9 mouse cellular contexts compared by ENCODE assay signal in genomic region chr3:52404636-52405035, GRCm38 (mm10).
A peak's percentile ranks its signal among the peaks of the same experiment; 100 is the strongest.
DNase-seq lines count a peak whose midpoint lies in the region; ATAC-seq and TF ChIP-seq lines count a peak whose summit lies in the region.
"Had no signal": no experiment of that assay in that cellular context is flagged by ENCODE, and none has a peak within 500 bp of the region (broad histone marks: within the 10 kb centered on the region; RNA-seq: fewer than 3 reads in every experiment).

No protein-coding gene starts in this region.

- no peaks in the 10 kb centered on the region for H3K36me3 ChIP-seq in embryonic facial prominence, embryonic 11.5 days (replicated peaks; ENCODE audit: control insufficient read depth, insufficient read depth, low read depth, low read length)
- no peaks in the 10 kb centered on the region for H3K36me3 ChIP-seq in lung, embryonic 14.5 days (ENCODE audit: insufficient read depth)
- no peaks in the 10 kb centered on the region for H3K36me3 ChIP-seq in forebrain, embryonic 11.5 days (ENCODE audit: control insufficient read depth, insufficient read depth, low read length)
- H3K36me3 ChIP-seq: forebrain, embryonic 15.5 days had no signal

- TF ChIP-seq CTCF in lung, embryonic 14.5 days (IDR thresholded peaks at IDR 0.05; ENCODE audit: low read depth) = no peak

- peaks cover 7% of the 10 kb centered on the region for H3K4me1 ChIP-seq in embryonic facial prominence, embryonic 11.5 days (ENCODE audit: control insufficient read depth, insufficient read depth, low read length)
- peaks cover 10% of the 10 kb centered on the region for H3K4me1 ChIP-seq in lung, embryonic 14.5 days (ENCODE audit: insufficient read depth)
- H3K4me1 ChIP-seq in forebrain, embryonic 11.5 days (replicated peaks; ENCODE audit: control insufficient read depth, insufficient read depth, low read length) = peaks cover 10% of the 10 kb centered on the region

- H3K9ac ChIP-seq in embryonic facial prominence, embryonic 11.5 days (replicated peaks; ENCODE audit: low read length) = no peak overlapping the region
- H3K9ac ChIP-seq in lung, embryonic 14.5 days = no peak overlapping the region; the same call in 1 of the 2 replicates
- H3K9ac ChIP-seq in forebrain, embryonic 11.5 days (ENCODE audit: low read length) = no peak overlapping the region
- H3K9ac ChIP-seq: forebrain, embryonic 15.5 days had no signal

- DNase-seq in adrenal gland, postnatal 10 days = peak; percentile 37
- no peak for DNase-seq in adrenal gland, adult 18-20 months (ENCODE audit: low spot score in 2 of 2)
- DNase-seq in embryonic facial prominence, embryonic 11.5 days (ENCODE audit: low spot score) = peak; percentile 42
- peak; percentile 46 for DNase-seq in kidney, adult 18-20 months
- DNase-seq in lung, embryonic 14.5 days = peak; percentile 73
- DNase-seq in right cerebral cortex, adult 2 months (ENCODE audit: low spot score in 2 of 2) = no peak
- DNase-seq in forebrain, embryonic 11.5 days (ENCODE audit: low spot score) = no peak
- no peak for DNase-seq in thymus, postnatal 10 days (ENCODE audit: low spot score in 2 of 2)

- H3K27me3 ChIP-seq in embryonic facial prominence, embryonic 11.5 days (ENCODE audit: control insufficient read depth, insufficient read depth, low read length) = no peaks in the 10 kb centered on the region; the same call in 1 of the 2 replicates
- no peaks in the 10 kb centered on the region for H3K27me3 ChIP-seq in lung, embryonic 14.5 days (ENCODE audit: insufficient read depth, low read length)
- no peaks in the 10 kb centered on the region for H3K27me3 ChIP-seq in forebrain, embryonic 11.5 days (ENCODE audit: control insufficient read depth, insufficient read depth, low read length)
- H3K27me3 ChIP-seq: forebrain, embryonic 15.5 days had no signal

- ATAC-seq in embryonic facial prominence, embryonic 11.5 days (replicated peaks; ENCODE audit: insufficient number of reproducible peaks, low FRiP score, low TSS enrichment, low read depth) = no peak
- ATAC-seq in lung, embryonic 14.5 days (ENCODE audit: insufficient read depth) = peak; percentile 47; the same call in 1 of the 2 replicates
- ATAC-seq in forebrain, embryonic 11.5 days (replicated peaks; ENCODE audit: low FRiP score) = no peak
- ATAC-seq: forebrain, embryonic 15.5 days had no signal

- H3K9me3 ChIP-seq in embryonic facial prominence, embryonic 11.5 days (replicated peaks; ENCODE audit: control insufficient read depth, low read length) = no peaks in the 10 kb centered on the region
- H3K9me3 ChIP-seq in lung, embryonic 14.5 days (ENCODE audit: low read depth, low read length) = no peaks in the 10 kb centered on the region
- H3K9me3 ChIP-seq in forebrain, embryonic 11.5 days (ENCODE audit: control insufficient read depth, low read length) = no peaks in the 10 kb centered on the region
- H3K9me3 ChIP-seq: forebrain, embryonic 15.5 days had no signal

- H3K4me2 ChIP-seq in embryonic facial prominence, embryonic 11.5 days (ENCODE audit: low read depth, low read length) = no peak overlapping the region
- H3K4me2 ChIP-seq in lung, embryonic 14.5 days = peak overlapping the region; percentile 19; the same call in 1 of the 2 replicates
- no peak overlapping the region for H3K4me2 ChIP-seq in forebrain, embryonic 11.5 days (ENCODE audit: low read depth, low read length, severe bottlenecking)
- H3K4me2 ChIP-seq: forebrain, embryonic 15.5 days had no signal

- H3K4me3 ChIP-seq in embryonic facial prominence, embryonic 11.5 days (ENCODE audit: low read depth, low read length) = no peak overlapping the region
- no peak overlapping the region for H3K4me3 ChIP-seq in lung, embryonic 14.5 days (ENCODE audit: low read depth, low read length)
- H3K4me3 ChIP-seq in forebrain, embryonic 11.5 days (ENCODE audit: low read depth, low read length) = no peak overlapping the region
- H3K4me3 ChIP-seq: forebrain, embryonic 15.5 days had no signal

- H3K27ac ChIP-seq in embryonic facial prominence, embryonic 11.5 days (replicated peaks; ENCODE audit: low read depth, low read length) = no peak overlapping the region
- H3K27ac ChIP-seq in lung, embryonic 14.5 days (ENCODE audit: low read depth) = peak overlapping the region; percentile 61; the same call in 1 of the 2 replicates
- no peak overlapping the region for H3K27ac ChIP-seq in forebrain, embryonic 11.5 days (ENCODE audit: low read depth, low read length)
- H3K27ac ChIP-seq: forebrain, embryonic 15.5 days had no signal

- 7% methylated on average over 4 of the region's 4 CpGs for WGBS in embryonic facial prominence, embryonic 11.5 days
- WGBS in lung, embryonic 14.5 days = 13% methylated on average over 4 of the region's 4 CpGs
- 46% methylated on average over 4 of the region's 4 CpGs for WGBS in forebrain, embryonic 11.5 days

Comparison
In these comparisons a context has a peak if more than half of its experiments do, and no peak if none do; other contexts are left out.
1. DNase-seq: peak in adrenal gland, postnatal 10 days (single experiment), embryonic facial prominence, embryonic 11.5 days (single experiment), kidney, adult 18-20 months (single experiment) and lung, embryonic 14.5 days (single experiment); none in adrenal gland, adult 18-20 months (0 of 2), right cerebral cortex, adult 2 months (0 of 2), forebrain, embryonic 11.5 days (single experiment) and thymus, postnatal 10 days (0 of 2).